Mouse (Mus musculus): ENCODE measurements at regions not wholly inside any gene's neighbourhood (a gene's known extent, or its start where the extent isn't known, plus 50 kb on each side); places are given as distances from the start of the nearest gene placed in this dataset.

GRCm38 (mm10) chr7:68579666-68580065 lies 169.4 kb downstream of the Arrdc4 start:
- in situ Hi-C loops (cut with MboI, MseI) = loop anchor here (5.0 kb wide), 1 partner anchor 243 kb away; no protein-coding TSS in a partner anchor

DNA sequence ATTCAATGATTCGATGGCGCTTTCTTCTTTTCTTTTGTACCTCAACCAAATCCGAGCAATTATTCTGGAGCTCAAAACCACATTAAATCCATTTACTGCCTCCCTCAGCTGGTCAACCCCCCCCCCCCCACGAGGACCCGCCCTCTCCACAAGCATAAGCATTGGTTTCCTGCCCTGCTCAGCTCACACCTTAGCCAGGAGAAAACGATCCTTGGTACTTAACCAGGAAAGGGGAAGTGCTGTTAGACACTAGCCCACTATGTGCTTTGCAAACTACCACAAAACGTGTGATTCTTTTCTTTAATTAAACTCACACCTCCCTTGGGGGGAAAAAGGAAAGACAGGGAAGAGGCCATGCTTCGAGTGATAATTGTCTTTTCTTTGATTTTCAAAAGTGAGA lies 169.8 kb downstream of the Arrdc4 start:
- in situ Hi-C loops (cut with MboI, MseI) = no loop called here

DNA sequence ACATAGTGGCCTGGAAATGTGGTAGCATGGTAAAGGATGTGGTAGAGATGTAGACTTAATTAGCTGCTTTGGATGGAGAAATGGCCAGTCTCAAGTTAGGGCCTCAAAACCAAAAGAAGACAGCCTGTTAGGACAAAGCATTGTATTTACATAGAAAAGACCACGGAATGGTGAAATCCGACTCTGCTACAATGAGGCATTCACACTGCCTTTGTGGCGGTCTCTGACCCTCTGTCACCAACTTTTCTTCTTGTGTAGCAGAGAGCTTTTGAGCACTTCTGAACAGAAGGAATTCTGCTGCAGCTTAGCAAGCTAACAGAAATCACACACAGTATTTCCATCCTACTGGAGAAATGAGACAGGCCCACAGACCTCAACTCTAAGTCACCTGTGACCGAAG lies 177.7 kb downstream of the Arrdc4 start:
- in situ Hi-C loops (cut with MboI, MseI) = no loop called here

DNA sequence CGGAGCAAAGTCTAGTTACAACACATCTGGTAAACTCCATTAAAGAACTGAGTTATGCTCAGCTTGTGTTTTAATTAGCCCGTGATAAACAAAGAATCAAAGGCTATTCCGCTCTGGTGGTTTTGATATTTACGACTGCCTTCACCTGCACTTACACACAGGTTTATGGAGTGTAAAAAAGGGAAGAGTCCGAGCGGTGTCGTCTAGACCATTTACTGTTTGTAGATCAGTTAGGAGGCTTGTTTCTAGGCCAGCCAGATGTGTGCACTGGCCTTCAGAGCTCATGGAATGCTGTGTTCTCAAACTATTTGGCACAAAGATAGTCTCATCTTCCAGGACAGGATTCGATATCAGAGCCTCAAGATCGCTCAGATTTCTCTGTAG lies 180.9 kb downstream of the Arrdc4 start:
- in situ Hi-C loops (cut with MboI, MseI) = no loop called here

DNA sequence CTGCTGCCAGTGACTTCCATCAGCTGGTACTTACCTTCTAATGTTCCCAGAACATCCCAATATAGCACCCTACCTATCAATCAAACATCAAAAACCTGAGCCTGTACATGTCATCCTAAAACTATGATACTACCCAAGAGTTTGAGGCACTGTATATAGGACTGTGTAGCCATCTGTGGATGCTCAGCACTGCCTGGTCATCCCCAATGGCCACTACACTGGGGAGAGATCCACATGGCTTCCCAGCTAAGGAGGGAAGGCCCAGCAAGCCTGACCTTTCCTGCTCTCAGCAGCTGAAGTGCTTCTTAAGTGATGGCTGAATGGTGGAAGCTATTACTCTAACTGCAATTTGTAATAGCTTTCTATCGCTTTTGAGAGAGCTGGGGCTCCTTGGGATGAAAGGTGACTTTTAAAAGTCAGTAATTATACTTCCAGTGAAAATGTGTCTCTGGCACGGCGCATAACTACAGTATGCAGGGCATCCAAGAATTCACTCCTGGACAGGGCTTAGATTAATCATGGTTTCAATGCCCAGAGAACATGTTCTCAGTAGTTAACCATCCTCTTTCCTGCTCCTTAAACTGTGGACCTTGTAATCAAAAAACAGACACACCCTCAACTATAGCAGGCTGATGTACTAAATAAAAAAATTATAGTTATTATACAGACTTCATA lies 181.5 kb downstream of the Arrdc4 start:
- in situ Hi-C loops (cut with MboI, MseI) = no loop called here

GRCm38 (mm10) chr7:68559440-68560343 lies 189.3 kb downstream of the Arrdc4 start:
- in situ Hi-C loops (cut with MboI, MseI) = no loop called here

DNA sequence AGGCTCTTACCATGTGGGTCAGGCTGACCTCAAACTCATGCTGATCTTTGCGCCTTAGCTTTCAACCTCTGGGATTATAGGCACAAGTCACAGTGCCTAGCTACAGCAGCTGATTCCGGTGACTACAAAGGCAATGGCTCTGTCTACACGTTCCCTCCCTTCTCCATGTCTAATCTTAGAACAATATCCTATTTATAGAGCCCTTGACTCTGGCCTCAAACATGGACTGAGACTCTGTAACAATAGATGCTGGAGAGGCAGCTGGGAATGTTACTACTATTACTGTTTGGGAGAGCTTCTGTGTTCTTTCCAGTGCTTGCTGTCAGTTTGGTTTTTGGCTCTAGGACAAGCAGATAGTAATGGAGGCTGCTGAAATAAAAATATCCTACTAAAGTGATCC lies 198.7 kb downstream of the Arrdc4 start:
- in situ Hi-C loops (cut with MboI, MseI) = no loop called here

GRCm38 (mm10) chr7:68548176-68548575 lies 200.9 kb downstream of the Arrdc4 start:
- in situ Hi-C loops (cut with MboI, MseI) = no loop called here

- in situ Hi-C loops (cut with MboI, MseI) = no loop called here
These were observed 204.9 kb downstream of the Arrdc4 start for GRCm38 (mm10) chr7:68544136-68544535.

- in situ Hi-C loops (cut with MboI, MseI) = no loop called here
These were observed 235.5 kb downstream of the Fam169b start for GRCm38 (mm10) chr7:68509096-68509495.

GRCm38 (mm10) chr7:68491143-68491810 lies 217.6 kb downstream of the Fam169b start:
- in situ Hi-C loops (cut with MboI, MseI) = loop anchor here (5.0 kb wide), 1 partner anchor 109 kb away; no protein-coding TSS in a partner anchor

GRCm38 (mm10) chr7:68486676-68487075 lies 213.0 kb downstream of the Fam169b start:
- in situ Hi-C loops (cut with MboI, MseI) = no loop called here

DNA sequence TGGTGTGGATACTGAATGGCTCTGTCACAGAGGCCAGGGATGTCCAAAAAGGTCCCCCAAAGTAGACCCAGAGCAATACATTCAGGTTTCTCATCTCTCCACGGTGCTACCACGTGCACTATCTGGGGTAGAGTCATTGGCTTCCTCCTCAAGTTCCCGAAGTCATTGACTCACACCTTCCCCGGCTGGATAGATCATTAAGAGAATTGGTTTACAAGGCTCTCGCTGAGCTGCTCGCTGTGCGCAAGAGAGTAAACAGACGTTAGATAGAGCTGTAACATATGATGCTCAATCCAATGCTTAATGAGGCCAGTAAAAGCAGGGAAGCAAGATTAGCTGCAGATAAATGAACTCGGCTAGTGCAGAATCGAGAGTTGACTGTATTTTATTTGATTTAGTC lies 208.9 kb downstream of the Fam169b start:
- in situ Hi-C loops (cut with MboI, MseI) = no loop called here

GRCm38 (mm10) chr7:68480770-68481169 lies 207.1 kb downstream of the Fam169b start:
- in situ Hi-C loops (cut with MboI, MseI) = no loop called here

GRCm38 (mm10) chr7:68480336-68480735 lies 206.7 kb downstream of the Fam169b start:
- in situ Hi-C loops (cut with MboI, MseI) = no loop called here

DNA sequence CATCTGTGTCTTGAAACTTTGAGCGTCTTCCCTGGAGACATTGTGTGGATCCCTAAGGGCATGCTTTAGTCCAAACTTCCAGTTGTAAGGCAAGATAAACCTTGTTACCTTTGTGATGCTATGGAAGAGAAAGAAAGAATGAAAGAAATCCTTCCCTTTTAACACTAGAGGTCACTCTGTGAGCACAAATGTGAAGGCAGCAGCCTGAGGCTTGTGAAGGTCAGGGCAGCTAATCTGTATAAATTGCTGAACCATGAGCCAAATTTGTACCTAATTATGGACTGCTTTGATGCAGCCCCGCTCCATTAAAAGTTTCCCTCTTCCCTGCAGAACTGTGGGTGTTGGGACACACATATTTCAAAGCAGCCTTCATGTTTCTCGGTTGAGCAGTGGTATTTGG lies 204.4 kb downstream of the Fam169b start:
- in situ Hi-C loops (cut with MboI, MseI) = no loop called here

- in situ Hi-C loops (cut with MboI, MseI) = no loop called here
These were observed 199.2 kb downstream of the Fam169b start for GRCm38 (mm10) chr7:68472800-68473199.

GRCm38 (mm10) chr7:68470983-68471382 lies 197.3 kb downstream of the Fam169b start:
- in situ Hi-C loops (cut with MboI, MseI) = no loop called here

- in situ Hi-C loops (cut with MboI, MseI) = no loop called here
These were observed 194.9 kb downstream of the Fam169b start for GRCm38 (mm10) chr7:68468574-68468973.

GRCm38 (mm10) chr7:68457842-68458241 lies 184.2 kb downstream of the Fam169b start:
- in situ Hi-C loops (cut with MboI, MseI) = no loop called here

GRCm38 (mm10) chr7:68455451-68455850 lies 181.8 kb downstream of the Fam169b start:
- in situ Hi-C loops (cut with MboI, MseI) = no loop called here

- in situ Hi-C loops (cut with MboI, MseI) = no loop called here
These were observed 179.5 kb downstream of the Fam169b start for GRCm38 (mm10) chr7:68453028-68453692.

Measured in T-helper 2 cell (primary cell).